Mouse (Mus musculus) heart, postnatal 0 days (tissue): ENCODE measurements around the gene Lrrc66. TPM values are rescaled to one million over a fixed set of nuclear protein-coding genes. Genes with fewer than 3 reads are reported as not detected.

Experiments
- ATAC-seq: fragments of 200-750 bp; cut with Nextera tagmentation; 2 replicates; pipeline ENCODE4 v1.8.0; 2017; ENCODE audit warnings: low read depth, moderate number of reproducible peaks, moderate library complexity; ENCODE audit not compliant: insufficient read depth
- DNase-seq: peaks from one replicate; pipeline ENCODE4 v3.0.0-alpha.2; 2016; ENCODE audit warnings: low spot score
- H3K27ac ChIP-seq: fragments of 300-500 bp; sonication (generic); 2 replicates; pipeline ENCODE4 v1.5.1; 2014; ENCODE audit warnings: low read depth, mild to moderate bottlenecking
- H3K27me3 ChIP-seq: fragments of 300-500 bp; sonication (generic); 2 replicates; pipeline ENCODE4 v1.6.1; 2014; ENCODE audit warnings: low read length, mixed read lengths; ENCODE audit not compliant: control insufficient read depth, insufficient read depth
- H3K36me3 ChIP-seq: fragments of 300-500 bp; sonication (generic); replicated peaks from 2 replicates; pipeline ENCODE4 v1.6.1; 2014; ENCODE audit warnings: low read length, mixed read lengths; ENCODE audit not compliant: control insufficient read depth, insufficient read depth
- H3K4me1 ChIP-seq: fragments of 300-500 bp; sonication (generic); 2 replicates; pipeline ENCODE4 v1.6.1; 2014; ENCODE audit warnings: antibody characterized with exemption; ENCODE audit not compliant: control insufficient read depth, insufficient read depth
- H3K4me2 ChIP-seq: fragments of 300-500 bp; sonication (generic); 2 replicates; pipeline ENCODE4 v1.6.1; 2014; ENCODE audit warnings: low read depth, mild to moderate bottlenecking, low read length, moderate library complexity
- H3K4me3 ChIP-seq: fragments of 300-500 bp; sonication (generic); 2 replicates; pipeline ENCODE4 v1.5.1; 2014; ENCODE audit warnings: low read depth, low read length
- H3K9ac ChIP-seq: fragments of 300-500 bp; sonication (generic); replicated peaks from 2 replicates; pipeline ENCODE4 v1.6.1; 2014; ENCODE audit warnings: low read depth, low read length, mixed read lengths
- H3K9me3 ChIP-seq: fragments of 300-500 bp; sonication (generic); replicated peaks from 2 replicates; pipeline ENCODE4 v1.6.1; 2016; ENCODE audit warnings: low read length; ENCODE audit not compliant: control insufficient read depth
- CTCF ChIP-seq: IDR thresholded peaks from 2 replicates; pipeline ENCODE4 v1.5.1; 2016; ENCODE audit warnings: antibody characterized with exemption, control low read depth, low read depth
- EP300 ChIP-seq: IDR thresholded peaks from 2 replicates; pipeline ENCODE4 v1.6.1; 2016; ENCODE audit warnings: antibody characterized with exemption, low read depth
- WGBS: fragments of 180-500 bp; shearing (Covaris S2); extraction: QIAGEN DNeasy Blood & Tissue Kit; methylation state at CpG from one replicate; pipeline ENCODE4 v1.1.7; 2014; 5-methylcytosine and 5-hydroxymethylcytosine counted together
- polyA plus RNA-seq: library from polyadenylated mRNA; unstranded; fragments of >200 nt; fragmentation: Nextera tagmentation; extraction: Ambion mirVana; gene quantifications from 2 replicates; pipeline ENCODE4 v1.2.1, GENCODE M21; 2015
- total RNA-seq: library from RNA; depleted of rRNA; stranded (reverse); fragments of >200 nt; gene quantifications from 2 replicates; pipeline ENCODE4 v1.2.3, GENCODE M21; 2014; ENCODE audit warnings: low replicate concordance

Lrrc66 gene
- total and polyA plus RNA-seq, 2 experiments from 2014 or later, result 0.07 TPM; not detected in 1

GRCm38 (mm10) chr5:73627991-73628390 lies 4.3 kb downstream of the Lrrc66 start:
- Histone ChIP-seq H3K4me1 (0 out of 2 replicates have a peak, but pooled peaks cover 4% of the 10 kb centered on the region), H3K4me2 (no peak overlapping the region), H3K27me3 (no peaks in the 10 kb centered on the region), H3K36me3 (no peaks in the 10 kb centered on the region), H3K9ac (no peak overlapping the region), H3K27ac (no peak overlapping the region), H3K4me3 (no peak overlapping the region), H3K9me3 (no peaks in the 10 kb centered on the region)
- 82% methylated on average over 15 of the region's 15 CpGs for WGBS
- TF ChIP-seq EP300 (no peak), CTCF (no peak)
- DNase-seq (no peak), ATAC-seq (no peak)

DNA sequence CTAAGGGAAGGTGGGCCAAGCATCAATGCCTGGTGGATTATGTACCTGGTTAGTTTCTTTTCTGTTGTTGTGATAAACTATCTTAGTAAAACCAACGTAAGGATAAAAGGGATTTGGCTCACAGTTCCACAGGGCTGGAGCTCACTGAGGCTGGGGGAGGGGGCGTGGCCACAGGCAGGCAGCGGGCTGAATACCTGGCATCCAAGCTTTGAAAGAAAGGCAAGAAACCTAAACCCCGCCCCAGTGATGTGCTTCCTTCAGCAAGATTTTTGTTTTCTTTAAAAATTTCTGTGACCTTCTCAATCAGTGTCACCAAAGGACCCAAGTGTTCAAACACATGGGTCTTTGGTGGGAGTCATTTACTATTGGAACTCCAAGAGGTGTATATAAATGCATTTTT lies 4.8 kb downstream of the Lrrc66 start:
- Histone ChIP-seq H3K27me3 (no peaks in the 10 kb centered on the region), H3K9me3 (no peaks in the 10 kb centered on the region), H3K9ac (no peak overlapping the region), H3K4me1 (0 out of 2 replicates have a peak, but pooled peaks cover 4% of the 10 kb centered on the region), H3K4me3 (no peak overlapping the region), H3K36me3 (no peaks in the 10 kb centered on the region), H3K27ac (no peak overlapping the region), H3K4me2 (no peak overlapping the region)
- TF ChIP-seq CTCF (no peak), EP300 (no peak)
- DNase-seq (no peak), ATAC-seq (no peak)
- 67% methylated on average over 4 of the region's 4 CpGs for WGBS

GRCm38 (mm10) chr5:73626842-73627241 lies 5.5 kb downstream of the Lrrc66 start:
- WGBS, result 92% methylated on average over 7 of the region's 7 CpGs

GRCm38 (mm10) chr5:73625505-73625904 lies 6.8 kb downstream of the Lrrc66 start:
- no peak overlapping the region for H3K27ac ChIP-seq
- 76% methylated on average over 1 of the region's 1 CpGs for WGBS
- ATAC-seq, result no peak
- no peaks in the 10 kb centered on the region for H3K9me3 ChIP-seq
- H3K4me2 ChIP-seq, result no peak overlapping the region
- H3K4me3 ChIP-seq, result no peak overlapping the region
- H3K27me3 ChIP-seq, result no peaks in the 10 kb centered on the region
- H3K9ac ChIP-seq, result no peak overlapping the region
- TF ChIP-seq EP300, result no peak
- no peak for DNase-seq
- no peaks in the 10 kb centered on the region for H3K36me3 ChIP-seq
- no peaks in the 10 kb centered on the region for H3K4me1 ChIP-seq

More at GRCm38 (mm10) chr5:73626842-73627241, 5.5 kb downstream of the Lrrc66 start:
- Histone ChIP-seq H3K27me3 (no peaks in the 10 kb centered on the region), H3K9me3 (no peaks in the 10 kb centered on the region), H3K4me3 (no peak overlapping the region), H3K36me3 (no peaks in the 10 kb centered on the region), H3K4me2 (no peak overlapping the region), H3K4me1 (0 out of 2 replicates have a peak, but pooled peaks cover 4% of the 10 kb centered on the region), H3K27ac (no peak overlapping the region), H3K9ac (no peak overlapping the region)
- DNase-seq (no peak), ATAC-seq (no peak)
- TF ChIP-seq EP300, result no peak
- TF ChIP-seq CTCF, result no peak

GRCm38 (mm10) chr5:73618969-73619368 lies 13.4 kb downstream of the Lrrc66 start:
- 60% methylated on average over 1 of the region's 1 CpGs for WGBS
- no peak overlapping the region for H3K27ac ChIP-seq

DNA sequence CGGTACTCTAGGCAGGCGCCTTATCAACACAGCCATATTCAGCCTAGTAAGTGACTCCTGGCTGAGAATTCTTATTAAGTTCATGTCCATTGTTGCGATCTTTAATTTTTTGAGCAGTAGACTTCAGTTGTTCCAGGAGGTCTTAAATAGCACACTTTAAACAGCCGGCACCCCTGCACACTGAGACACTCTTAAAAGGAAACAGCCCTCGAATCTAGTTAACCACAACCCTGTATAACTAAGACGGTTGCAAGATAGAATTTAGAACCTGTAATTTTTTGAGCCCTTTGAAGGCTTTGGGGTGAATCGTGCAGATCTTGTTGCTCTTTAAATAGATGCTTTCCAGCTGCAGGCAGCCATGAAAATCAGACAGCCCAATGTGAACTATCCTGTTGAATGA lies 17.1 kb downstream of the Lrrc66 start:
- H3K4me2 ChIP-seq, result no peak overlapping the region
- no peaks in the 10 kb centered on the region for H3K36me3 ChIP-seq
- H3K4me1 ChIP-seq, result no peaks in the 10 kb centered on the region
- H3K27ac ChIP-seq, result no peak overlapping the region
- whole genome bisulfite sequencing, result 65% methylated on average over 7 of the region's 7 CpGs
- H3K9me3 ChIP-seq, result 0 out of 2 replicates have a peak, but pooled peaks cover under 1% of the 10 kb centered on the region
- H3K4me3 ChIP-seq, result no peak overlapping the region
- no peak for DNase-seq
- ATAC-seq, result no peak
- no peak overlapping the region for H3K9ac ChIP-seq
- H3K27me3 ChIP-seq, result no peaks in the 10 kb centered on the region
- TF ChIP-seq CTCF (no peak), EP300 (no peak)

More at GRCm38 (mm10) chr5:73618969-73619368, 13.4 kb downstream of the Lrrc66 start:
- Histone ChIP-seq H3K9me3 (no peaks in the 10 kb centered on the region), H3K36me3 (no peaks in the 10 kb centered on the region), H3K4me1 (no peaks in the 10 kb centered on the region), H3K4me2 (no peak overlapping the region), H3K9ac (no peak overlapping the region), H3K27me3 (no peaks in the 10 kb centered on the region), H3K4me3 (no peak overlapping the region)
- no peak for DNase-seq
- TF ChIP-seq CTCF (no peak), EP300 (no peak)
- ATAC-seq, result no peak
